Mouse (Mus musculus): ENCODE data around the gene Slc2a2.
A peak's percentile ranks its signal among the peaks of the same experiment; 100 is the strongest.

Slc2a2 gene

DNA sequence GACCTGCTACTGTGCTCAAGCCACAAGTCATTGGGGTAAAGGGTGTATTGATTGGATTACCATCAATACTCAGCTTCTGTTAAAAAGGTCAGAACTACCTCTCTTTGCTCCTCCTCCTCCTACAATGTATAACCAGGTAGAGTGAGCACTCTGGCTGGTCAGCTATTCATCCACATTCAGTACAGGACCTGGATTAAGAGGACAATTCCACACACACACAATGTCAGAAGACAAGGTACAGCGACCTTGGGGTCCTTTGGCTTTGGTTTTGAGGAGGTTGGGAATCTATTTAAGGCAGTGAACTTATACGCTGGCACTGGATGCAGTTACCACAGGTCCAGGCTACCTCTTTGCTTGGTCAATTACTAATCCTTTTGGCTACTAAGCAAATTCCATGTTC lies at the start of gene Slc2a2:
TSS of gene Slc2a2 (plus strand) at position 107 of the 400 bp plus-strand sequence.
- no peak for DNase-seq (ENCODE audit: low spot score in 2 of 2)

GRCm38 (mm10) chr3:28652574-28652973 lies 45.1 kb upstream of the Slc2a2 start:
- DNase-seq (ENCODE audit: low spot score in 2 of 2), result no peak

- no peak for DNase-seq (ENCODE audit: low spot score in 2 of 2)
These were observed 44.7 kb upstream of the Slc2a2 start for GRCm38 (mm10) chr3:28653043-28653442.

DNA sequence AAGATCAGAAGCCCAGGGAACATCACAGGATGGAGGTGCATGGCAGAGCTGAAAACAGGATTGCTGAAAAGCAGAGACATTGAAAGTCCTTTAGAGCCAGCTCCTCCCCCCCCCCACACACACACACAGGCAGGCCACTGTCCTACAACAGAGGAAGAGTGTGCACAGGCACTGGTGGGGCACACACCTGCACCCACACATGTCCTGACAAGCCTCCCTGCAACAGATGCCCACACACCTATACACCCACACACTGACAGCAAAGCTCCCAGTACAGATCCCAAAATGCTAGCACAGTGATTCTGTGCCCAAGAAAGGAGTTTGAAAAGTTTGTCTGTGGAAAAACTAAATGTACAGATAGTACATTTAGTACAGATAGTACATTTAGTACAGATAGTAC lies 43.0 kb upstream of the Slc2a2 start:
- DNase-seq (ENCODE audit: low spot score in 2 of 2), result no peak

- no peak for DNase-seq (ENCODE audit: low spot score in 2 of 2)
These were observed 39.4 kb upstream of the Slc2a2 start for GRCm38 (mm10) chr3:28658349-28658748.

DNA sequence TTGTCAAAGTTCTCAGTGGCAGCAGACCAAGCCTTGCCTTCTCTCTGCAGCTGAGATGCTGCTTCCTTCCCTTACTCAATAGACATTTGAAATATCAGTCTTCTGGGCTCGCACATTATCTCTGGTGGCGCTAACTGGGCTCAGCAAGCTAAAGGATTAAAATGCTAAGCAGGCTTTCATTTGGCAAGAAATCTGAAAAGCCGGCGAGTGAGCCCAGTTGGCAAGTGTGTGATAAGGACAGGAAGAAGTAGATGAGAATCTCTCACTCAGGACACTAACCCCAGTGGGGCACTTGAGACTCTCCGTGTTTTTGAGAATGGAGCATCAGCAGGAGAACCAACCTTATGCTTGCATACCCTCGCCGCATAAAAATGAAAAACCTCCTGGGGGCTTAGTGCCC lies 16.9 kb upstream of the Slc2a2 start:
- DNase-seq (ENCODE audit: low spot score in 2 of 2), result peak; percentile 37 to 38

- no peak for DNase-seq (ENCODE audit: low spot score in 2 of 2)
These were observed 15.8 kb upstream of the Slc2a2 start for GRCm38 (mm10) chr3:28681866-28682265.

- no peak for DNase-seq (ENCODE audit: low spot score in 2 of 2)
These were observed 15.3 kb upstream of the Slc2a2 start for GRCm38 (mm10) chr3:28682411-28682810.

DNA sequence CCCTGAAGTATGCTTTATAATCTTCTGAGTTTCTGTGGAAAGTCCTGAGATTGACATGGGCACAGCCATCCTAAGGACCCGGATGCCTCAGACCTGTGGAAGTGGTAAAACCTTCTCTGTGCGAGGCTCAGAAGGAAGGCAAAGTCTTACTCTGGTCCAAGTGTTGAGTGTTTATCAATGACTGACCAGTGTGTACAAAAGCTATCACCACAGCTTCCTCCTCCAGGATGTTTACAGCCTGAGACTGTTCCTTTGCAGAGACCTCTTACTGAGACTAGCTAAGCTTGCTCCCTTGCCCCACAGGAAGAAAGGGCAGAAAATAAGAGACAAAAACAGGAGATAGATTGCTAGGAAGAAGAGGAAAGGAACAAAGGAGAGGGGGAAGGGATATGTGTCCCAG lies 12.2 kb upstream of the Slc2a2 start:
- no peak for DNase-seq (ENCODE audit: low spot score in 2 of 2)

GRCm38 (mm10) chr3:28694811-28695210 lies 2.9 kb upstream of the Slc2a2 start:
- no peak for DNase-seq (ENCODE audit: low spot score in 2 of 2)

DNA sequence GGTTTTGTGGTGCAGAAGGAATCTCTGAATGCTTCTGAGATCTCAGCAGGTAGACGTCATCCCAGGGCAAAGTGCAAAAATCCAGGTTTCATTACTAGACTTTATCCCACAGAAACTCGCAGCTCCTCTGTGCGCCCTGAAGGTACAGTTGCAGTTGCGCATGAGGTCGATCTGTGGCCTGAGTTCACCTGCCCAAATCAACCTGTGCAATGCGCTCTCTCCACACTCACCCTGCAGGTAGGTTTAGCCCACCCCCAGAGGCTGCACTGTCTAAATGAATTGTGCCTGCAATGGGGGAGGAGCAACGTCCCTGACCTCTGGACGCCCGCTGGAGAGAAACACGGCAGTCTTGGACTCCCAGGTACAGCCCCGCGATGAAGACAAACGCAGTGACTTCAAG lies 2.1 kb upstream of the Slc2a2 start:
- no peak for DNase-seq (ENCODE audit: low spot score in 2 of 2)

GRCm38 (mm10) chr3:28696162-28696561 lies 1.5 kb upstream of the Slc2a2 start:
- DNase-seq (ENCODE audit: low spot score in 2 of 2), result no peak

GRCm38 (mm10) chr3:28699601-28700000 lies 1.9 kb downstream of the Slc2a2 start:
- DNase-seq (ENCODE audit: low spot score in 2 of 2), result no peak

GRCm38 (mm10) chr3:28705522-28706137 lies 7.9 kb downstream of the Slc2a2 start:
- DNase-seq (ENCODE audit: low spot score in 2 of 2), result no peak

GRCm38 (mm10) chr3:28706736-28707135 lies 9.0 kb downstream of the Slc2a2 start:
- DNase-seq (ENCODE audit: low spot score in 2 of 2), result no peak

DNA sequence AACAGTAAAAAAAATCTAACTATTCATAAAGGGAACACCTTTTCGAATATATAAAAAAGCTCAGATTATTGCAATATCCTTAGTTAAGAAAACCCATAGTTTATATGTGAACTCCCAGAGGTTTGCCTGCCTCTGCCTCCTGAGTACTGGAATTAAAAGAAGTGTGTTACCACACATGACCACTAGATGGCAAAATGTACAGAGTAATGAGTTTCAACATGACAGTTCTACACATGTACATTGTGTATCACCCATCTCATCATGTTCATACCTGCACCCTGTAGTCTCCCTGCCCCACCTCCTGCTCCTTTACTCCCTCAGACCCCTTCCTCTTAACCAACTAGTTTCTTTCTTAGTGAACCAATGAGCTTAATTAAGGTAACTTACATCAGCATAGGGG lies 12.0 kb downstream of the Slc2a2 start:
- no peak for DNase-seq (ENCODE audit: low spot score in 2 of 2)

DNA sequence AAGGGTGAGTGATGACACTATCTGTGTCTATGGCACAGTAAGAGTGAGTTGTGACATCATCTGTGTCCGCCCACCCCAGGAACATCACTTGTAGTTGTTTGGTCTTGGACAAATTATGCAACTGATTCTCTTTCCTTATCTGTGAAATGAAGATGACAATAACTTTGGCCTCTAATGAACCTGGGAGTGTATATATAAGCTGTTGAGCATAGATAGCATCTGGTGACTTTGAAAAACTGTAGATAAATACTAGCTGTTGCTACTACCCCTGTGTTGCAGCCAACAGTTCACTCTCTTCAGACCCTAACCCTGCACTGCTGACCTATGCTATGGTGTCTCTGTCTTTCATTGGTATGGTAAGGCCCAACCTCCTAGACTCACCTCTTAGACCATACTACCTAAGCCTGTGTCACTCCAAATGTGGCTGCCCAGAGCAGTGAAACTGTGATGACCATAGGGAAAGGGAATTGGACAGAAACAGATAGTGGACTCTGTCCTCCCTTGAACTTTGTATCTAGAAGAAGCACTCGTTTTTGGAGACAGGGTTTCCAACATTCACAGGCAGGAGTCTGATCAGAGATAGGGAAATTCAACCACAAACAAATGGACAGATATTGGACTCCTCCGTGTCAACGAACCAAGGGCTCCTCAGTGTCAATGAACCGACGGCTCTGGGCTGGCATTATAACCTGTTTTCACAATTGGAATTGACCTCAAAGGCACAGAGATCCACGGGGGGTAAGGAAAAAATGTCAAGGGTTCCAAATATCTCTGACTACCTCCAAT lies 16.4 kb downstream of the Slc2a2 start:
- DNase-seq (ENCODE audit: low spot score in 2 of 2), result no peak

DNA sequence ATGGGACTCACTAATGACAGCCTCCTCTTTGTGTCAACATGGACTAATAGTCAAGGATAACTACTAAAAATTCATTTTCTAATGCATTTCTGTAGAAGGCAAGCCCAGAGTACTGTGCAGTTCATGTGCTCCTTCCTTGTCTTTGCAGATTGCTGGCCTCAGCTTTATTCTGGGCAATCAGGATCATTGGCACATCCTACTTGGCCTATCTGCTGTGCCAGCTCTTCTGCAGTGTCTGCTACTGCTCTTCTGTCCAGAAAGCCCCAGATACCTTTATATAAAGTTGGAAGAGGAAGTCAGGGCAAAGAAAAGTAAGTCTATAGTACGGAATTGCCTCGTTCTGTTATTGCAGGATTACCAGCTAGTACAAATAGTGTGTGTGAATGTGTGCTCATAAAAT lies 20.8 kb downstream of the Slc2a2 start:
- no peak for DNase-seq (ENCODE audit: low spot score in 2 of 2)

GRCm38 (mm10) chr3:28721218-28721617 lies 23.5 kb downstream of the Slc2a2 start:
- DNase-seq (ENCODE audit: low spot score in 2 of 2), result no peak

DNA sequence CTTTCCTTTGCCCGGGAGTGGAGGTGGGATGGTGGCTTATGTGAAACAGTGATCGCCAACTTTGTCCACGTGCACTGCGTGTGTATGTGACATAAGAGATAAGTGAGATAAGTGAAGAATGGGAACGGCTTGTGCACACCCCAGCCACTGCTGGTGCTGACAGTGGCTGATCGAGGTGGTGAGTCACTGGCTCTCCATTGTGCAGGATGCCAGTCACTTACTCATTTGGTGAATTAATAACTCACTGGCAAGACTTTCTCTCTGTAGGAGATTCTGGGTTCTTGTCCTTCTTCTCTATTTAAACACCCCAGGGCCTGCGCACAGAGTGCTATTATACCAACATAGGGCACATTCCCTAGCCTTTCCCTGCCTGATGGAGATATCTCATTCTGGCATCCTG lies 24.1 kb downstream of the Slc2a2 start:
- DNase-seq (ENCODE audit: low spot score in 2 of 2), result no peak

DNA sequence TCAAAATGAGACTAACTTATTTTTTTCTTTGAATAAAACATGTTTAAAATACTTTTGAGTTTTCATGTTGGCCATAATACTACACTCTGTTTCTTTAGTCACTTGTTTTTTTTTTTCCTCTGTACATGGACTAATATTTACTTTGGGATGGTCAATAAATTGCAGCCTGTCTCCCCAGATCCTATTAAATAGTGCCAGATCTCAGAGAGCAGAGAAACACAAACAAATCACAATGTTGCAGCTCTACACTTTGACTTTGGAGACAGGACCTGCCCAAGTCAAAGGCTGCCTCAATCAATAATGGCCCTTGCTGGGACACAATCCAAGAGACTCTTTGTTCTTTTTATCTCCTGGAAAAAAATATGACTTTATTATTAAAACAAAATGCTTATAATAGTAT lies 24.8 kb downstream of the Slc2a2 start:
- DNase-seq (ENCODE audit: low spot score in 2 of 2), result no peak

- DNase-seq (ENCODE audit: low spot score in 2 of 2), result no peak
These were observed 25.8 kb downstream of the Slc2a2 start for GRCm38 (mm10) chr3:28723534-28723933.

GRCm38 (mm10) chr3:28725203-28725602 lies 27.5 kb downstream of the Slc2a2 start:
- no peak for DNase-seq (ENCODE audit: low spot score in 2 of 2)

GRCm38 (mm10) chr3:28726356-28726755 lies 28.7 kb downstream of the Slc2a2 start:
- no peak for DNase-seq (ENCODE audit: low spot score in 2 of 2)

All from right cerebral cortex, postnatal 10 days (tissue).